Mouse (Mus musculus) testis, adult 2 months (tissue): Measurements from ENCODE around the gene Llgl2.

Experiments used
- CTCF ChIP-seq: fragments of 200-500 bp; IDR thresholded peaks from 2 replicates; pipeline ENCODE4 v1.5.1; 2012; ENCODE audit warnings: low read depth, mild to moderate bottlenecking, inconsistent platforms, low read length, moderate library complexity; ENCODE audit not compliant: control insufficient read depth, insufficient read depth, insufficient replicate concordance
- POLR2A ChIP-seq: fragments of 200-500 bp; IDR thresholded peaks from 2 replicates; pipeline ENCODE4 v1.6.1; 2012; ENCODE audit warnings: low read depth, mild to moderate bottlenecking, inconsistent platforms, low read length, moderate library complexity; ENCODE audit not compliant: control insufficient read depth

- TF ChIP-seq POLR2A (no peak), CTCF (no peak)
Measured at GRCm38 (mm10) chr11:115902831-115903230, 79.0 kb downstream of the Llgl2 start.
